Mouse (Mus musculus) CD4-positive, CD25-positive, alpha-beta regulatory T cell, adult 2 months (primary cell): ENCODE measurements at regions not wholly inside any gene's neighbourhood (a gene's known extent, or its start where the extent isn't known, plus 50 kb on each side); places are given as distances from the start of the nearest gene placed in this dataset.

Experiments used
- DNase-seq: peaks from one replicate; pipeline ENCODE4 v3.0.0-alpha.2; 2012; ENCODE audit warnings: low read depth, low spot score

DNA sequence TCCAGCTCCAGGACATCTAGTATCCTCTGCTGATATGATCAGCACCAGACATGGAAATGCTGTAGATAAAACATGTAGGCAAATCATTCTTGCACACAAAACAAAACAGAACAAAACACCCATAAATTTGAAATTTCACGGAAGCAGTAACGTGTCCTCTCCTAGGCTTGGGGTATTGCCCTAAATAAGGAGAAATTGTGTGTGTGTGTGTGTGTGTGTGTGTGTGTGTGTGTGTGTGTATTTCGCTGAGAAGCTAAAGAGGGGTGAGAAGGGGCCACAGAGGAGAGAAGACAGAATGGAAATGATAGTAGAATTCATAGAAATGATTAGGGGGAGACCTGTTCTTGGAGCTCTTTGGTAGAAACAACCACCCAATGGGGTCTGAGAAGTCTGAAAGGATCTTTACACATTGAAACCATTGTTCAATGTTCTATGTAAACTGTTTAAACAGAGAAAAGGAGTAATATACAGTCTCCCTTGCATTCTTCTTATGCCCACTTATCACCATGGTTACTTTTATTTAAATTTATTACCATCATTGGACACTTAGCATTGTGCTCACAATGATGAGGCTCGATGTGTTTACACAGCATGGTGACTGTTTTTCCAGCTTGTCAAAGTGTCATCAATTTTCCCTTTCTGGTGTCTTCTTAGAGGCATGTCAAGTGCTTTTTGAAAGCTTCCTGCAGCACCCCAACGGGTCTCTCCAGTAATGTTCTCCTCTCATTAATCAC lies 317.3 kb upstream of the 4933412E24Rik start:
- no peak for DNase-seq

DNA sequence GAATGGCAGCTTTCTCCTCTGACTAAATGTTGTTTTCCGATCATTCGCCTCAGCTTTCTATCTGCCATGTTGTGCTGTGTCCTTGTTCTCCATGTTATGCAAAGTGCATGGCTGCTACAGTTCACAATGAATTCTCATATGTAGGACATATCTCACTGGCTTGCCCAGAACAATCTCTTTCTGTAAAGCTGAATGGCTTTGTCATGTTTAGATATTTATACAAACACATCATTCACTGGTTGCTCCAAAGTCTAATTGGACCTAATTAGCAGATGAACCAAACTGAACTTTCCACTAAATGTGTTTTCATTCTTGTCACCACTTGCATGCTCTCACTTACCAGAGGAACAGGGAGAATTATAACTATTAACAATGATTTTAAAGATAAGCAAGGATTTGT lies 301.2 kb upstream of the 4933412E24Rik start:
- no peak for DNase-seq

GRCm38 (mm10) chr15:60315210-60315609 lies 298.8 kb upstream of the 4933412E24Rik start:
- no peak for DNase-seq

DNA sequence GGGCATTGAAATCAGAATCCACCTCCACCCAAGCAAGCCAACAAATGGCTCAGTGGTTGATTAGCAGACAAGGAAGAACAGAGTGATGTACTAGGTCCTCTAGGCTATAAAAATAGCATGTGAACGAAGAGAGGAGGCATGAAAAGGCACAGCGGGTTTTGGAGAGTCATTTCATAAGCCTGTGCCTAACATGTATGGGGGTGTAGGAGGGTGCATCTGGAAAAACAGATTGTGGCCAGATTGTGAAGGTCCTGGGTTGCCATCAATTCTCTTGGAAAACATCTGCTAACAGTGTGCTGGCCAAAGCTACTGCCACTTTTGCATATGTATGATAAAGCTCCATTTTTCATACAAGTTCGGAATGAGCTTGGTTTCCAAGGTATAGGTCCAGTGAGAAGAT lies 293.5 kb upstream of the 4933412E24Rik start:
- DNase-seq = no peak

DNA sequence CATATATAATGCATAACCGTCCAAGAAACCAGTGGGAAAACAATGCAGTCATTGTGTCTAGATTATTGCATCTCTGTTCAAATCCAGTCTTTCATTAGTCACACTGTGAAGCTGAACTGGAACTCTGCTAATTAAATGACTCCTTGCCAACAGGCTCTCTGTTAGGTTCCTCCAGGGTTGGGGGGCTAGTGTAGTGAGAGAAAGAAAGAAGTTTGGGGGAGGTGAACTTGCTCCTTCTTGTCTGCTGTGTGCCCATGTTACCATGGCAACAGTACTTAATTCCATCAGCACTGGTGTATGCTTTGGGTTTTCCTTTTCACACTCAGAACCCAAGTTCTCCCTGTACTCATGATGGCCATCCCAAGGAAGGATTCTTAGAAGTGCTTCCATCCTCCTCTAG lies 292.6 kb upstream of the 4933412E24Rik start:
- no peak for DNase-seq

- DNase-seq = no peak
Measured at GRCm38 (mm10) chr15:60308126-60308525, 291.7 kb upstream of the 4933412E24Rik start.

DNA sequence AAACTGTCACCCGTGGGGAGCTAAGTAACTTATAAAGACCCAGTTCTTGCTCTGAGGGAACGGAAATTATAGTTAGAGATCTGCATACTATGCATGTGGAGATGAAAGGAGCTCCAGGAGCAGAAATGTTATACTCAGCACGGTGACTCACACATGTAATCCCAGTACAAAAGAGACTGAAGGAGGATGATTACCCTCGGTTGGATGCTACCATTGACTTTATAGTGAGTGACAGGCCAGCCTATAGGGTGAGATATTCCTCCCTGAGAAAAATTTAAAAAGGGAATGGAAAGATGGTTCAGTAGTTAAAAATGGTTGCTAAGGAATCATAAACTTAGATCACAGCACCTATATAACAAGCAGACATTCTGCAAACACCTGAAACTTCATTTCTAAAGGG lies 287.1 kb upstream of the 4933412E24Rik start:
- no peak for DNase-seq

DNA sequence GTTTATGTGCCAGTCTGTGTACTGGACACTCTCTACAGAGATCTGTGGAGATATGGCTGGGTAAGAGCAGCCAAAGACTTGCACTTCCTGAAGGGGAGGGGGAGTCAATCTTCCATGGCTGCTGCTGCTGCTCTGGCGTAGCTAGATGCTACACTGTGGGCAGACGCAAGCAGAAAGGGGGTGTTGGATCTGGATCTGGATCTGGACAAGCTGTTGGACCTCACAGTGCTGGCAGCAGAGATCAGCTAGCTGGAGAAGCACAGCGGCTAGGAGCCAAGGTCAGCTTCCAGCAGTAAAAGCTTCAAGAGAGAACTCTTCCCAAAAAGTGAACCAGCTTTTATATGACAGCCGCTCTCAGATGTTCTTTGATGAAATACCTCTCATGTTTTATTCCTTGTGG lies 285.5 kb upstream of the 4933412E24Rik start:
- no peak for DNase-seq

- no peak for DNase-seq
Measured at GRCm38 (mm10) chr15:60285321-60285720, 268.9 kb upstream of the 4933412E24Rik start.

DNA sequence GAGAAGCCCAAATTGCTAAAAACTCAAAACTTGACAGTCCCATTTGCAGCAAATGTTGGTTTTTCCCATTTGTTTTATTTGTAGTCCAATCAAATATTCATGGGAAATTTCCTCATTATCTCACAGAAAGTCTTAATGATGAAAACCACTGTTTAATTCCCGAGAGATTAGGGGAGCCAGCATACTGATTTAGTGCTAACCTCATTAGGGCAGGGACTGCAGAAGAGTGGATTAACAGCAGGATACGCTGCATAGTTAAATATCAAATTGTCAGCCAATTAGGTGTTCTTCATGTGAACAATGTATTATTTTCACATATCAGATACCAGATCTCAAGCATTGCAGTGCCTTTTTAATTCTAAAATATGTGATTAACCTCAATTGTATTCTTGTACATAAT lies 264.0 kb upstream of the 4933412E24Rik start:
- DNase-seq = no peak

DNA sequence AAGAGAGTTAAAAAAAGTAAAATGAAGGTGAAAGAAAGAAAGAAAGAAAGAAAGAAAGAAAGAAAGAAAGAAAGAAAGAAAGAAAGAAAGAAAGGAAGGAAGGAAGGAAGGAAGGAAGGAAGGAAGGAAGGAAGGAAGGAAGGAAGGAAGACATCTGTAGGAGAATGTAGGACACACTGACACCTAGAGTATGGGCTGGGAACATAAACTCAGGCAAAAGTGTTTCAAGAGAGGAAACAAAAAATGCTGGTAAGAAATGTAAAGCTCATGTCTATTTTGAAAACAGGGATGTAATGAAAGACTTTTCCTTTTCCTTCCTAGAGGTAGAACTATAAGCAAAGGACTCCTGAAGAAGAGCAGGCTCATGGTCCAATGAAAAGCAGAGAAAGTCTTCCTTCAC lies 237.2 kb upstream of the 4933412E24Rik start:
- DNase-seq = peak; percentile 19

GRCm38 (mm10) chr15:60226335-60226938 lies 210.0 kb upstream of the 4933412E24Rik start:
- no peak for DNase-seq

GRCm38 (mm10) chr15:60195070-60195469 lies 178.7 kb upstream of the 4933412E24Rik start:
- DNase-seq = peak; percentile 69

GRCm38 (mm10) chr15:60193157-60193556 lies 176.7 kb upstream of the 4933412E24Rik start:
- no peak for DNase-seq

DNA sequence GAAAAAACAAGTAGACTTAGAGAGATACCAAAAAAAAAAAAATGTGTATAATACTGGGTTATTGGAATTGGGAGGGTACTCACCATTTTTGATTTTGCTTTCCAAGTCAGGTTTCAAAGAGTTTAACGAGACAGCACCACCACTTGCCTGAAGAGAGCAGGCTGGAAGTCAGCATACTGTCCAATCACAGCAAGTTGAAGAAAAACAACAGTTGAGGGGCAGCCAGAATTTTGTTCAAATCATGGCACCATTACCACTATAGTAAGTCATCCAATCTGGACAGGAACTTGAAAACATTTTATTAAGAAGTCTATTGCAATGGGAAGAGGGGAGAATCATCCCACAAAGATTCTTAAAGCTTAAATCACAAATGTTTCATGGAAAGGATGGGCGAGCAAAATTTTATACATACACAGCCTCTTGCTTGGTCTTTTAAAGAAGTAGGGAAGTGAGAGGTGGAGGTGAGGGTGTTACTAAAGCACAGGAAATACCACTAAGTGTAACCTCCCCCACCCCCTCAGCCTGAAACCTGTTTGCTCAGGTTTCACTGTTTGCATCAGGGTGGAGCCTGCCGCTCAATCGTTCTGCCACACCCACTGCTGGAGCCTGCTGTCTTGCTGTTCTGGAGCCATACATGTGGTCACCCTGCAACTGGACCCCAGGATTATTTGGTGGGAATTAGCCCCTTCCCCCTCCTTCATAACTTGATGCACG lies 170.7 kb upstream of the 4933412E24Rik start:
- peak; percentile 78 for DNase-seq

GRCm38 (mm10) chr15:60141554-60142070 lies 125.2 kb upstream of the 4933412E24Rik start:
- DNase-seq = peak; percentile 90

DNA sequence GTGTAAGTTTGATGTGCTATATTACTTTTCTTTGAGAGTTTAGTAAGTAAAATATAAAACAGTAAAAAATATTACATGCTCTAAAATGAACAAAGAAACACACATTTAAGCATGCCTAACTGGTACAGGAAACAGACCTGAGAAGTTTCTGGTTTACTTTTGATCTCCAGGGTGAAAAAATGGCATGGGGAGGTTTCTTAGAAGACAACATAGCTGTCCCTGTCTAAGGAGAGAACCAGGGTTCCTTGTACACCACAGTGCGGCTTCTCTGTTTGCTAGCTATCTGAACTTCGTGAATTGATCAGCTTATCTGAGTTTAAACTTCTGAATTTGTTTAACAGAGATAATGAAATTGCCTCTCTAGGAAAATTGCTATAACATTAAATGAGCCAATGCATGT lies 120.3 kb upstream of the 4933412E24Rik start:
- peak; percentile 62 for DNase-seq

GRCm38 (mm10) chr15:60134515-60134914 lies 118.1 kb upstream of the 4933412E24Rik start:
- DNase-seq = no peak

DNA sequence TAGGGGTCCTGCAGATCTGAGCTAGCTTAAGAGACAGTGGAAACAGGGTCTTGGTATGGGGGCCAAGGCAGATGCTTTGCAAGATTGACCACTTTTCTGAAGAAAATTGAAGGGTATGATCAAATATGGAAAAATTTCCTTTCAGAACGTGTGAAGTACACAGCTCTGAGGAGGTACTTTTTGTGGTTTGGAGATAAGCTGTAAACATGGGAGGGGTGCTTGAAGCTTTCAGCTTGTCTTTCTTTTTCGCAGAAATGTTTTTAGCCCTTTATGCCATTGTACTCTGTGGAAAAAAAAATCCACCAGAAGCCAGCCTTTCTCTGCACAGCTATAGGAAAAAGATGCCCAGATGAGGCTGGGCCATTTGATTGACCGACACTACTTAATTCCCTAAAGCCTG lies 116.3 kb upstream of the 4933412E24Rik start:
- DNase-seq = peak; percentile 67

GRCm38 (mm10) chr15:60124461-60124860 lies 108.0 kb upstream of the 4933412E24Rik start:
- no peak for DNase-seq

DNA sequence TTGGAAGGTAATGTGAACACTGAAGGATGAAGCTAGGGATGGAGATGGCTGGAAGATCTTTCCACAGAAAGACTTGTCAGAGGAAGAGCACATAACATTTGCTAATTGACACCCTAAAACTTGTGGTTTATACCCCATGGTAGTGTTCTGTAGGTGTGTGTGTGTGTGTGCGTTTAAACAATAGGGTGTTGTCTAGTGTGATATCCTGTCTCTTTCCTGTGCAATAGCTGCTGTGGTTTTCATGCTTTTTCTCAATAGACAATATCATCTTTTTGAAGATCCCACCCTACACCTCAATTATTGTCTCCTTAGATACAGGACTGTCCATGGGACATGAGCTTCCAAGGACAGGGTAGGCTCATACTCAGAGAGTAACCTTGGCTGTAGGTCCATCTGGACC lies 103.5 kb upstream of the 4933412E24Rik start:
- DNase-seq = peak; percentile 66

DNA sequence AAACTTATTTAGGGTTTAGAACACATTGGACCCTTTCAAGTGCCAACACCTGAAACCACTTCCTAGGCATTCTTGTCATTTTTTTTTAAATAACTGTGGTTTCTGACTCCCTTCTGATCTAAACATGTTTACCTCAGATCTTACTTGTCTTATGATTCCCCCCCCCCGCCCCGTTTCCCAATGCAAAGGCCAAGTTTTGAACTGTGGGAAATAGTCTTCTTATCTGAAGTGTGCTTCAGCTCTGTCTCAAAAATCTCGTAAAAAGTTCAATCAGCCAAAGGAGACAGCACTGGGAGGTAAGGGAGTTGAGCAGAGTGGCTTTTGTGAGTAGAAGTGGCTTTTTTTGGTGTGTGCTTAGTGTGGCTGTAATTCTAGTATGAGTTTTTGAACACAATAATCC lies 95.5 kb upstream of the 4933412E24Rik start:
- peak; percentile 76 for DNase-seq

DNA sequence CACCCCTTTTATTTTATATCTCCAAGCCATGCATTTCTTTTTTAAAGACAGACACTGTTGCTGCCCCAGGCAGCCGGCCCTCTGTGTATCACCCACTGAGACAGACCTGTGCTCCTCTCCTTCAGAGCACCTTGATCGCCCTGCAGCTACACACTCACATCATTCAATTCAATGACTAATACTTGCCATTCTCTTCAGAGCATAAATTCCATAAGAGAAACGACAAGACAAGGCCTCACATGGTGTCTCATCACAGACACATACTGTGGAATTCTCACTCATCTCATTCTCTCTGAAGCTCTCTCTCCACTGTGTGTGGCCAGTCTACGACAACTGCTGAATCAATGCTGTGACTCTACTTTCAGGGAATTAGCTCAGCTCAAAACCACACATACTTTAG lies 94.6 kb upstream of the 4933412E24Rik start:
- peak; percentile 55 for DNase-seq
